Mouse (Mus musculus): ENCODE results near the gene Snca.

Snca gene

GRCm38 (mm10) chr6:60829282-60829891 lies at the start of gene Snca:
TSS of gene Snca (minus strand) at chr6:60829855.
- DNase-seq (ENCODE audit: low spot score): no peak

- DNase-seq (ENCODE audit: low spot score): no peak
These were observed 40.5 kb upstream of the Snca start for GRCm38 (mm10) chr6:60870126-60870525.

- DNase-seq (ENCODE audit: low spot score): no peak
These were observed 26.9 kb upstream of the Snca start for GRCm38 (mm10) chr6:60856599-60856998.

- DNase-seq (ENCODE audit: low spot score): no peak
These were observed 22.0 kb upstream of the Snca start for GRCm38 (mm10) chr6:60851690-60852089.

GRCm38 (mm10) chr6:60828429-60829264 lies 1.0 kb downstream of the Snca start:
- DNase-seq (ENCODE audit: low spot score): peak; percentile 69

- DNase-seq (ENCODE audit: low spot score): peak; percentile 67
These were observed 1.6 kb downstream of the Snca start for GRCm38 (mm10) chr6:60828047-60828428.

GRCm38 (mm10) chr6:60827290-60827689 lies 2.4 kb downstream of the Snca start:
- no peak for DNase-seq (ENCODE audit: low spot score)

GRCm38 (mm10) chr6:60819272-60819671 lies 10.4 kb downstream of the Snca start:
- DNase-seq (ENCODE audit: low spot score): no peak

GRCm38 (mm10) chr6:60813516-60813915 lies 16.1 kb downstream of the Snca start:
- no peak for DNase-seq (ENCODE audit: low spot score)

- no peak for DNase-seq (ENCODE audit: low spot score)
These were observed 31.4 kb downstream of the Snca start for GRCm38 (mm10) chr6:60798266-60798665.

- DNase-seq (ENCODE audit: low spot score): no peak
These were observed 35.8 kb downstream of the Snca start for GRCm38 (mm10) chr6:60793659-60794365.

- no peak for DNase-seq (ENCODE audit: low spot score)
These were observed 42.7 kb downstream of the Snca start for GRCm38 (mm10) chr6:60786955-60787354.

GRCm38 (mm10) chr6:60771899-60772298 lies 57.8 kb downstream of the Snca start:
- no peak for DNase-seq (ENCODE audit: low spot score)

GRCm38 (mm10) chr6:60765696-60766095 lies 64.0 kb downstream of the Snca start:
- DNase-seq (ENCODE audit: low spot score): no peak

- no peak for DNase-seq (ENCODE audit: low spot score)
These were observed 66.8 kb downstream of the Snca start for GRCm38 (mm10) chr6:60762864-60763263.

- DNase-seq (ENCODE audit: low spot score): no peak
These were observed 67.9 kb downstream of the Snca start for GRCm38 (mm10) chr6:60761710-60762109.

GRCm38 (mm10) chr6:60754975-60755374 lies 74.7 kb downstream of the Snca start:
- DNase-seq (ENCODE audit: low spot score): no peak

- no peak for DNase-seq (ENCODE audit: low spot score)
These were observed 83.7 kb downstream of the Snca start for GRCm38 (mm10) chr6:60745965-60746364.

- no peak for DNase-seq (ENCODE audit: low spot score)
These were observed 88.1 kb downstream of the Snca start for GRCm38 (mm10) chr6:60741427-60742071.

- DNase-seq (ENCODE audit: low spot score): no peak
These were observed 89.9 kb downstream of the Snca start for GRCm38 (mm10) chr6:60739776-60740175.

- DNase-seq (ENCODE audit: low spot score): no peak
These were observed 98.5 kb downstream of the Snca start for GRCm38 (mm10) chr6:60731164-60731563.

GRCm38 (mm10) chr6:60724110-60724829 lies 105.4 kb downstream of the Snca start:
- DNase-seq (ENCODE audit: low spot score): no peak

Measured in spleen, adult 12 weeks (tissue).